Mouse (Mus musculus) left cerebral cortex, adult 18-20 months (tissue): Measurements from ENCODE around the gene Tlx1. TPM values are rescaled to one million over a fixed set of nuclear protein-coding genes. Genes with fewer than 3 reads are reported as not detected.

Experiments
- DNase-seq, 2 experiments: peaks; one replicate each; pipeline ENCODE4 v3.0.0; 2021 to 2022; ENCODE audit warnings: low spot score in 2 of 2, mixed read lengths in 1 of 2
- total RNA-seq, 2 experiments: library from RNA; stranded (reverse); gene quantifications; 2 replicates each; pipeline ENCODE4 v1.2.3; 2021

Tlx1 gene
- total RNA-seq, 2 experiments from 2014 or later = not detected

DNA sequence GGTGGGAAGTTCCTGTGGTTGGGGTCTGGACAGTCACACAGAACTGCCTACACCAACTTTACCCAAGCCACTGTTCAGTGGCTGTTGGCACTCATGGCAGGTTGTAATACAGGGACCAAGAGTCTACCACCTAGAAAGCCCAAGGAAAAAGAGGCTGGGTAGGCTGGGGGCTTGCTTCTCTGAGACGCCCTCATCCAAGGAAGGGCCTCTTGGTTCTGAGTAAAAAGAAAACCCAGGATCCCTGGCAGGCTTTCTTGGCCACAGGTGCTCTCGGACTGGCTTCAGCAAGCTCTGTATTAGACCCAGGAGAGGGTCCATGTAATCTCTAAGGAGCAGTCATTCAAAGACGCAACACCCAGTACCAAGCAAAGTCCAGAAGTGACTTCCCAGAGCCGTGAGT is 7.7 kb downstream of the Tlx1 start:
- DNase-seq = no peak

DNA sequence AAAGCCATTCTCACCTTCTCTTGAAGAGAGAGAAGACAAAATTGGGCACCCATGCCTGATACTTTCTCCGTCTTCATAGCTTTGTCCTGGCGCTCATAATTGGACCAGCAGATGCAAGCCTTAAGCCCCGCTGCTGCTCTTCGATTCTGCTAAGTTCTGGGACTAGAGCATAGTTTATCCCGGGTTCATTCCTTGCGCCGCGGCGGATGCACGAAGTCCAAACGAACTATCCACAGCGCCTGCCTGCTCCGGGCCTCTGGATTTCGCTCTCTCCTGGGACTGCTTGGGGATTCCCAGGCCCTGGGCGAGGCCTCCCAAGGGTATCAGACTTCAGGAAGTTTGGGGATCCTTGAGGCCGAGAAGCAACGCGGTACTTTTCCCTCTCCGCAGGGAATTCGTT is 8.4 kb downstream of the Tlx1 start:
- no peak for DNase-seq

DNA sequence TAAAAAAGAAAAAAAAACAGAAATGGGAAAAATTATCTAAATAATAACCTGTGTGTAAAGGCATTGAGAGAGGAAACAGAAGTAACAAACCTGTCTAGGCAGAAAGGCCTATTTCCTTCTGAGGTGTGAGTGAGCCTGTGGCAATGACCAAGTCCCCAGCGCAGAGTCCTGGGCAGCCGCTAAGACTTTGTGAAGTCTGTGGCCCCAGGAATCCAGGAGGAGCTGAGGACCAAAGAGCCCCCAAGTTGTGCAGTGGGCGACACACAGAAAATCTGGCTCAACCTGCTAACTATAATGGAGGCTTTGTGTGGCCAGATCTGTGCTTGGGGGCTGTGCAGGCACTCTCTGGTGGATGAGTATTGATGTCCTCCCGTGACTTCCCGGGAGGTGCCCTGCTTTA is 9.0 kb downstream of the Tlx1 start:
- no peak for DNase-seq

DNA sequence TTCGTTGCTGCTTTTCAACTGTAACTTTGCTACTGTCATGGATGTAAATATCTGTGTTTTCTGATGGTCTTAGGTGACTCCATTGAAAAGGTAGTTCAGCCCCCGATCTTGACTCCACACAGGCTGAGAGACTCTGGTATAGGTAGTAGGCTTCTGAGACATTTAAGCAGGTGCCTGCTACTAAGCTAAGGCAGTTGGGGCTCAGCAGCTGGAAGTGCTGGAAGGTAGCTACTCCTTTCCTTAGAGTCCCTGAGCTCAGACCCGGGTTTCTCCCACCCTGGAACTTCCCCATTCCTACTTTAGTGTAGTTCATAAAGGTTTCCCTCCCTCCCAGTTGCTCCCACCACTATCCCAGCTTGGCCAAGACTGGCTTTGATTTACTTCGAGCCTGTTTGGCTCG is 9.5 kb downstream of the Tlx1 start:
- DNase-seq = no peak

DNA sequence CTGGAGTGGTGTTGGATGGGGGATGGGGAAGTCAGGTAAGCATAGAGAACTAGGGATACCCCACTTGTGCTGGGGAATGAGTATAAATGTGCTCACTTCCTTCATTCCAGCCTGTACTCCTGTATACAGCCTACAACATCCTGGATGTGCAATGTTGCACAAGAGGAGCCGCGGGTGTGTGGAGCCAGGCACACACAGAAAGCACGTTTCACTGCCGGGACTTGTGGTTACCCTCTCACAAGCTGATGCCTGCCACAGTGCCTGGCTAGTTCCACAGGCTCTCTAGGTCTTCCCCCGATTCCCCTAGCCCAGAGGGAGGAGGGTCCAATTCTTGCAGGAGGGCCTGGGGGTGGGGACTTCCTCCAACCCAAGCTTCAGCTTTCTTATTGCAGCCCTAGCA is 10.0 kb downstream of the Tlx1 start:
- no peak for DNase-seq

DNA sequence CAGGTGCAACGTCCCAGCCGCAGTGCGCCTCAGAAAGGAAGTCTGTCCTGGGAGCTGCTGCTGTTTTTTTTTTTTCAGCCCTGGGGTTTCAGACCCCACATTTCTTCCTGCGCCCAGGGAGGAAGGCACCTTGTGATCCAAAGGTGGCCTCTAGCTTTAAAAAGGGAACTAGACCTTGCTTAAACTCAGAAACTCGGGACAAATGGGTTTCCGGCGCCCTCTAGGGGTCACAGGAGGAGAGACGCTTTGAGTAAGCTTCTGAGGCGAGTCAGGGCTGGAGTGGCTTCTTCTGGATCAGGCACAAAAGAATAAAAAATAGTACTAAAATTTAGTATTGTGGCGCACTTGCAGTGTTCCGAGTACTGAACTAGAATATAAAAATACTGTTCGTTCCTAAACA is 10.6 kb downstream of the Tlx1 start:
- peak; percentile 65 to 68 for DNase-seq

DNA sequence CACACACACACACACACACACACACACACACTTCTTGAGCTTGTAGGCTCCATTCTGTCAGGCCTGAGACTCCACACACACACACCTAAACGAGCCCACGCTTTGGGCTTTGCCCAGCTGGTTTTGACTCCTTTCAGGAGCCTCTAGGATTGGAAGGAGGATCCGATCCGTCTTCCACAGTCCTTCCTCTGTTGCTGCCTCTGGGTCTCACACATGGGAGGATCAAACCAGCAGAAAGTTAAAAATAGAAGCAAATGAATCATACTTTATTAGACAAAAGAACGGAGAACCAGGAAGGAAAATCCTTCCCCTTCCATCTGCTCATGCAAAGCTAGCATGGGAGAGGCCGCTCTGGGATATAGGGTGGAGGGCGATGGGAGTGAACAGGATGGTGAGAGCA is 11.7 kb downstream of the Tlx1 start:
- DNase-seq = no peak

DNA sequence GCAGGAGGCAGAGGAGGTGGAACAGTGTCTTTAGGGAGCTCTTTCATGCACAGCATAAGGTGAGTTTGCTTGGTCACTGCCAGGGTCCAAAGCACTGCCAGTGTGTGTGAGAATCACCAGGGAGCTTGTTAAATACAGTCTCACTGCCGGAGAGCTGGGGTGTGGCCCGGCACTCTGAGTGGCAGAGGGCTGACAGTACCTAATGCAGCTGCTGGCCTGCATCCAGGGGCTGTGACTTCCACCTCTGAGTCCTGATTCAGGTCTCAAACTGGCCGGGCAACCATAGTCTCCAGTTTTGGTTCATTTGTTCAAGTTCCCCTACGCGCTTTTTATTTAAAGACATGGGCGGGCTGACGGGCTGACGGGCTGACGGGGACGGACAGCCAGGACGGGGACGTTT is 12.4 kb downstream of the Tlx1 start:
- DNase-seq = no peak

DNA sequence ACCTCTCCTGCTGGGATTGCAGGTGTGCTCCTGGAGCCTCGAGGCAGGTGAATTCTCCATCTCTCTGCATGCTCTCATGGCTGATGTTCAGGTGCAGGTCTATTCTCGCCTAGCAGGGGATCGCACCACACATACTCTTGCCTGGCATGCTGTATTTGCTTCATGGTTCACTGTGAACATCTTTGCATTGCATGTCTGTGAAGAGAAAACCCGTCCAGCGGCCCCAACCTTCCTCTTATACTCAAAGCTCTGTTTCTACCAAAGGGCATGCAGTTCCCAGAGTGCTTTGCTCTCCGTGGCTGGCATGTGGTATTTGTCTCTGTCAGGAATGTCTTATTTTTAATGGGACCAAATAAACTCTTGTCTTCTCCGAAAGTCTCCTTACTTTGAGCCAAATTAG is 20.0 kb downstream of the Tlx1 start:
- DNase-seq = no peak

DNA sequence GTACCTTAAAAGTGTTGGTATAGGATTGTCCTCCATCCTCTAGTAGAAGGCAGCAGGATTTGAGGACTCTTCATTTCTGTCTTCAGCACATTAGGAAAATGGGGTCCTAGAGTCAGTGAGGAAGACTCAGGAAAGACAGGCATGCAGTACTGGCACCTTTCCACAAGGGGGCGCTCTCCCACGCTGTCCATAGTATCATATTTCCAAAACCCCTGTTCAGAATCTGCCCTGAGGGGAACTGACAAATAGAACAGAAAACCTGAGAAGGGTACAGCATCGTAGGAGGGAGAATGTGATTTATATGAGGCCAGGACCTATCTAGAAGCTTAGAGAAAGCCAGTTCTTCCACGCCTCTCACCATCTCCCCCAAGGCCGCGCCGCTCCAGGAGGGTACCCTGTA is 24.3 kb downstream of the Tlx1 start:
- DNase-seq = peak in 1 of 2 experiments; percentile 24

DNA sequence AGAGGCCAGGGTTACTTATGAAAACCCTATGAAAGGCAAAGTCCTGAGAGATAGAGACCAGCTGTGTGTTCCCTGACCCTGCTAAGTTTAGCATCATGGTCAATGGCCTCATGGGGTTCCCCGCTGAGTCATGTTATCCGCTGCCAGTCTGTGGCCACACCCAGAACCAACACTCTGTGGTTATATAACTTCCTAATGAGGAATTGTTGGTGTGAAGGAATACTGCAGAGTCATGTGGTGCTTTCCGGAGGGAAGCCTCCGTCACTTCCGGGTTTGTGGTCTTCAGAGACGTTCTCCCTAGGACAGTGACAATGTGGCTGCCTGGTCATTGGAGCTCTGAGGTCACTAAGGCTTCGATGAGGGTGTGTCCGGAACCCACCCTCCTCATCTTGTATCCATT is 25.8 kb downstream of the Tlx1 start:
- DNase-seq = no peak

DNA sequence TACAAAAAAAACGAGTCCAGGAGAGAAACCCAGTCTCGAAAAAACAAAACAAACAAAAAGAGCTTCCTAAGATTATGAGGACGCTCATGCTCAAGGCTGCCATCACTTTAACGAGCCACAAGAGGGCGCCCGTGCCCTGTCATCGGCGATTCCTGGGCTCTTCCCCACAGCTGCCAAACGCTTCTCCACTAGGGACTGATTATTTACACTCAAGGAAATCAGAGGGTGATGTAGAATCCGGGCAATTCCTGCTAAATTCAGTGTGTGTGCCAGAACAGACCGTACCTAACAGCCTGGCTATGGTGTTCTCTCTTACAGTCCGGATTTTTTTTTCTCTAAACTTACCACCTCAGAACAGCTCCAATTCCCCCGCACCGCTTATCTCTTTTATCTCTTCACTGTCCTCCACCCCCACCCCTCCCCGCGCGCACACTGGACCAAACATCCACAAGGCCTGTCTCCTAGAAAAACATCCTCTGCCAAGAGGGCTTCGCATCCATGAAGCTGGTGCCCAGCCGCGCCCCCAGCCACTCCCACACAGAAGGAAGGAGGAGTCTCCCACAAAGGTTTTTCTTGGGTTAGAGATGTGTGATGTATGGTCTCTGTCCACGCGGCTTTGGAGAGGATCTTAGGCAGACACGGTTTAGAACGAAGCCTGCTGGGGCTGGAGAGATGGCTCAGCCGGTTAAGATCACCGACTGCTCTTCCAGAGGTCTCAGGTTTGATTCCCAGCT is 26.7 kb downstream of the Tlx1 start:
- DNase-seq = peak; percentile 73 to 77

DNA sequence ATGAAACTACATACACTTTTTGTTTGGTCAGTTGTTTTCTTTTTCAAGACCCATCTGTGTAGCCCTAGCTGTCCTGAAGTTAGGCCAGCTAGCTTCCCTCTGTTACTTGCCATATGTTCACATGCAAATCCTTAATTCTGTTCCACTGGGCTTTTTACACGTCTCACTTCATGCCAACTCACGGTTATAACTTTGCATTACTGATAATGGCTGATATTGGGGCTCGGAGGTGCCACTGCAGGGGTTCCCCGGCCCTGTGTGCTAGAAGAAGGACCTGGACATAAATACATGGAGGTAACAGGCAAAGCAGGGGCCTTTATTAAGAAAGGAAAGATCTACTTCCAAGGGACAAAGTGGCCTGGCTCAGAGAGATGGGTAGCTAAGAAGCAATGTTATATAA is 29.0 kb downstream of the Tlx1 start:
- DNase-seq = no peak

DNA sequence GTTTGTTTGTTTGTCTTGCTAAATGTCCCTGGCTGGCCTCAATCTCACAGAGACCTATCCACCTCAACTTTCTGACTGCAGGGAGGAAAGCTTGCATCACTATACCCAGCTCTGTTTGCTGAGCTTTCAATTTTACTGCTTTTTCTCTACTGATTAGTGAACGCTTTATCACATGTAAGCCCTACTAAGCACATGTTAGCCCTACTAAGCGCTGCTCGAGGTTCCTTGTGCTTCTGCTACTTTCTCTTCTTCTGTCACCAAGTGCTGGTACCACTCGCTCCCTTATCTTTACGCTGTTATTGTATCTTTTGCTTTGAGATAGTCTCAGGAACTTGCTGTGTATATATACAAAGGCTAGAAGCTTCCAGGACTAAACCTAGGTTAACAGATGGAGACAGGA is 30.0 kb downstream of the Tlx1 start:
- no peak for DNase-seq

DNA sequence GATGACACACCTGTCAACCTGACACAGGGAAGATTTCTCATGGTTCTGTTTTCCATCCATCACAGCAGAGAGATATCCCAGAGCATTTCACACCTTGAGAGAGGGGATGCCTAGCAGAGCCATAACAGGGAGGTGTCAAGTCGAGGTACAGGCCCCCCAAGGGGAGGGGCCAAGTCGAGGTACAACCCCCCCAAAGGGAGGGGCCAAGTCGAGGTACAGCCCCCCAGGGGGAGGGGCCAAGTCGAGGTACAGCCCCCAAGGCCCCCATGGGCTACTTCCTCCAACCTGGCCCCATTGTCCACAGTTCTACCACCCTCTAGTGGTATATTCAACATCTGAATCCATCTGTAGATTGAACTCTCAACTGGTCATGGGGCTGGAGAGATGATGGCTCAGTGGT is 44.2 kb downstream of the Tlx1 start:
- DNase-seq = no peak

DNA sequence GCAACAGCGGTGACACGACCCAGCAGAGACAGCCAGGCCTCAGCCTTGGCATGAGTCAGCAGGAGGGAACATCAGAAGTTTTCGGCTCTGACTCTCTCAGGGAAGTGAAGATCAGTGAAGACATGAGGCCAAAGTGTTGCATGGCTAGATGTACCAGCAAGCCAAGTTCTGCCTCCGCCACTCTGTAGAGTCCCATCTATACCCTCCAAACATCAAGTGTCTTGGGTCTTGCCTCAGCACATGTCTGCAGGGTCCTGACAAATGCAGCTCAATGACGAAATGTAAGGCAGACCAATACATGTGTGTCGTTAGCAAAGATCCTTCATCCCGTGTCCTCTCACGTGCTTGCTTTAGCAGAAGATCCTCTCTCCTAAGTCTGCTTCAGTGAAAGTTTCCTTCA is 46.5 kb downstream of the Tlx1 start:
- no peak for DNase-seq

DNA sequence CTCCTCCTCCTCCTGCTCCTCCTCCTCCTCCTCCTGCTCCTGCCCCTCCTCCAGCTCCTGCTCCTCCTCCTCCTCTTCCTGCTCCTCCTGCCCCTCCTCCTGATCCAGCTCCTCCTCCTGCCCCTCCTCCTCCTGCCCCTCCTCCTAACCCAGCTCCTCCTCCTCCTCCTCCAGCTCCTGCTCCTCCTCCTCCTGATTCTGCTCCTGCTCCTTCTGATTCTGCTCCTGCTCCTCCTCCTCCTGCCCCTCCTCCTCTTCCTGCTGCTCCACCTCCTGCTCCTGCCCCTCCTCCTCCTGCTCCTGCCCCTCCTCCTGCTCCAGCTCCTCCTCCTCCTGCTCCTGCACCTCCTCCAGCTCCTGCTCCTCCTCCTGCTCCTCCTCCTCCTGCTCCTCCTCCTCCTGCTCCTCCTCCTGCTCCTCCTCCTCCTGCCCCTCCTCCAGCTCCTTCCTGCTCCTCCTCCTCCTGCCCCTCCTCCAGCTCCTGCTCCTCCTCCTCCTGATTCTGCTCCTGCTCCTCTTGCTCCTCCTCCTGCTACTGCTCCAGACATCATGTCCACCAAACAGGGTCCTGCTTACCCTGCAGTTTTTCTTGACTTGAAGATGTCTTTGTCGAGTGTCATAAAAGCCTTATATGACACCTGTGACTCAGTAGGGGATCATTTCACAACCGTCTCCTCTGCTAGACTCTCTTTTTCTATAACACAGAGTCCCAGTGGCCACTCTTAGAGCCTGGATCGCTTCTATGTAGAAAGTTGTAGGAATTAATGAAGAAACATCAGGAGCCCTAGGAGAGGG is 55.0 kb downstream of the Tlx1 start:
- DNase-seq = no peak

Other genes with a start within 250 kb of the Tlx1 start
- gene Slf2, start 219.5 kb upstream of the Tlx1 start, total RNA-seq = 10 to 100 TPM; 37.9 to 38.0 TPM
- 10 to 100 TPM; 17.2 to 18.4 TPM for gene Sema4g, start 161.6 kb upstream of the Tlx1 start, total RNA-seq
- gene Twnk, start 145.0 kb upstream of the Tlx1 start, total RNA-seq = 10 to 100 TPM; 13.8 to 14.9 TPM
- gene Mrpl43, start 144.2 kb upstream of the Tlx1 start, total RNA-seq = 10 to 100 TPM; 38.9 to 44.2 TPM
- 10 to 100 TPM; 39.9 to 43.2 TPM for gene Lzts2, start 136.3 kb upstream of the Tlx1 start, total RNA-seq
- 1 to 10 TPM; 4.3 to 5.6 TPM for gene Pdzd7, start 105.0 kb upstream of the Tlx1 start, total RNA-seq
- gene Sfxn3, start 103.2 kb upstream of the Tlx1 start, total RNA-seq = 100 to 1,000 TPM; 118 to 125 TPM
- gene Kazald1, start 75.4 kb upstream of the Tlx1 start, total RNA-seq = 1 to 10 TPM; 6.7 to 7.3 TPM
- not detected for gene Lbx1, start 85.1 kb downstream of the Tlx1 start, total RNA-seq
- gene Btrc, start 213.1 kb downstream of the Tlx1 start, total RNA-seq = 100 to 1,000 TPM; 108 to 117 TPM